Mouse (Mus musculus) kidney, postnatal 4 days (tissue): Measurements from ENCODE around the gene Cth.
"Not testable (repeated sequence)": the region's sequence is repeated elsewhere in the genome, so short reads cannot be mapped to it uniquely, and the experiment has no call there.

Experiments used
- DNase-seq, 2 experiments: peaks; one replicate each; pipeline ENCODE4 v3.0.0; 2021; ENCODE audit warnings: mixed read lengths in 2 of 2

The Cth gene

GRCm38 (mm10) chr3:157924692-157925328 is at the start of gene Cth:
TSS of gene Cth (minus strand) at chr3:157925077.
- peak; percentile 87 to 94 for DNase-seq

- DNase-seq: no peak
These were observed 48.4 kb upstream of the Cth start for GRCm38 (mm10) chr3:157973236-157973635.

DNA sequence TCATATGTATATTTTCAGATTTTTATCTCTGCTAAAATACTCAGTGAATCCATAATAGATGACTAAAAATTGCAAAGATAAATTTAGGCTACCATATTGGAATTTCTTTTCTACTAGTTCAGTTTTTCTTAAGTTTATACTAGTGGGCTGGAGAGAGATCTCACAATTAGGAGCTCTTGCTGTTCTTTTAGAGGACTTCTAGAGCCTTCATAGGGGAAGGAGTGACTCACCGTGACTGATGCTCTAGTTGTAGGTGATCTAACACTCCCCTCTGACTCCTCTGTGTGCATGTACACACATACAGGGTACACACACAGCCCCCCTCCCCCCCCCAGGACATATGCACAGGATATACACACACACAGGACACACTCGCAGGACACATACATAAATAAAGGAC is 46.3 kb upstream of the Cth start:
- no peak for DNase-seq

GRCm38 (mm10) chr3:157957320-157957719 is 32.4 kb upstream of the Cth start:
- no peak for DNase-seq

DNA sequence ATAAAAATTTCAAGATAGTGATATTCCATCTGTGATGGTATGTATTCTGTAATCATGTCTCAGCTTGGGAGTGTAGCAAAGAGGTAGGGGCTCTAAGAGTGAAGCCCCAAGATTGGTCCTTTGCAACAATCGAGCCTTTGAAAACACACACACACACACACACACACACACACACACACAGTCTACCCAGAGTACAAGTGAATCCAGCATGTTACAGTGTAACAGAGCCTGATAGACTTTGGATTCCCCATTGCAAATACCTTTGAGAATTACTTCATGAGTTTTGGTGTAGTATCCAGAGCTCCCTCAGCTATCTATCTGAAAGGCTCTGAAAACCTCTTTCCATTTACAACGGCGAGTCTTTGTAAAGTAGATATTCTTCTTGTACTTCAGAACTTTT is 31.3 kb upstream of the Cth start:
- DNase-seq: peak; percentile 9 to 10

GRCm38 (mm10) chr3:157955466-157955865 is 30.6 kb upstream of the Cth start:
- DNase-seq: no peak

DNA sequence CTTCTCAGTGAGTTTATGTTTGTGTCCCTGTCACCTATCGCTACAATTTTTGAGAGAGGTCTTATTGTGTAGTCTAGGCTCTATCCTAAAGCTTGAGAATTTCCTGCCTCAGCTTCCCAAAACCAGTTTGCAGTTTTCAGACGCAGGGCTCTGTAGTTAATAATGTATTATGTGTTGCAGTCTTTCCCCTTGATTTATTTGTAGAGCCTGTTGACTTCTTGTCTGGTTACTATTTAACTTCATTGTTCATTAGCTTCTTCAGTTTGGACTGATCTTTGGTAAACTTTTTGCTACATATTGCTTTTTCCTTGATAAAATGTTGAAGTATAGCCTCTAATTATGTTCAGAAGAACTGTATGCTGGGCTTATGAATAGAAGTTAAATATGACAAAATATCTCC is 27.8 kb upstream of the Cth start:
- no peak for DNase-seq

GRCm38 (mm10) chr3:157947383-157948280 is 22.8 kb upstream of the Cth start:
- DNase-seq: peak; percentile 40 to 58

- peak; percentile 94 to 97 for DNase-seq
These were observed 22.0 kb upstream of the Cth start, which contains the start of gene Ankrd13c for GRCm38 (mm10) chr3:157946843-157947358. TSS of gene Ankrd13c (plus strand) at chr3:157947239.

DNA sequence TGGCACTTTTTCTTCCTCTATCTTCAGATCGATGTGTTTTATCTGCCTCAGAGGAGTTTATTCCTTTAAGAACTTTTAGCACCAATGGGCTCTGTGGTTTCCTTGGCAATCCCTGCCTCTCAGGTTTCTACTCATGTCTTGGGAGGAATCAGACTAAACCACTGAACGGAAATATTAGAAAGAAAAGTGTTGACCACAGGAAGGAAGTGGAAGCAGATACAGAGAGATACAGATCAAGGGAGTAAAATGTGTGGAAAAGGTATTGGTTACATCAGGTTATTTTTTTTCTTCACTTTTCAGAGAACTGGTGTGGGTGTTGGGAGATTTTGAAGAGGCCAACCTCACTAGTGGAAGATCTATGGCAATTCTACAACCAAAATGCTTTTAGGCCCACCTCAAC is 13.7 kb upstream of the Cth start:
- no peak for DNase-seq

DNA sequence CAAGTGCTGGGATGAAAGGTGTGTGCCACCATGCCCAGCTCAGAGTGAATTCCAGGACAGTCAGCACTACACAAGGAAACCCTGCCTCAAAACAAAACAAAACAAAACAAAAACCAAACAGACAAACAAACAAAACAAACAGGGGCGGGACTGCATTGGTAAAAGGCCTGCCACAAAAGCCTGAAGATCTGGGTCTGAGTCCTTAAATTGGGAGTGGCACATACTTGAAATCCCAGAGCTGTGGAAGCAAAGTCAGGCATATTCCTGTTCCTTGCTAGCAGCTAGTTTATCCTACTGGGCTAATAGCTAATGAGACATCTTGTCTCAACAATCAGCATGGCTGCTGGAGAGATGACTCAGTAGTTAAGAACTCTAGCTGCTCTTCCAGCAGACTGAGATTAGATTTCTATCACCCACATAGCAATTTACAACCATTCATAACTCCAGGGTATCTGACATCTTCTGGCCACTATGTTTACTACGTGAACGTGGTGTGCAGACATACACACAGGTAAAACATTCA is 9.5 kb upstream of the Cth start:
- DNase-seq: no peak

DNA sequence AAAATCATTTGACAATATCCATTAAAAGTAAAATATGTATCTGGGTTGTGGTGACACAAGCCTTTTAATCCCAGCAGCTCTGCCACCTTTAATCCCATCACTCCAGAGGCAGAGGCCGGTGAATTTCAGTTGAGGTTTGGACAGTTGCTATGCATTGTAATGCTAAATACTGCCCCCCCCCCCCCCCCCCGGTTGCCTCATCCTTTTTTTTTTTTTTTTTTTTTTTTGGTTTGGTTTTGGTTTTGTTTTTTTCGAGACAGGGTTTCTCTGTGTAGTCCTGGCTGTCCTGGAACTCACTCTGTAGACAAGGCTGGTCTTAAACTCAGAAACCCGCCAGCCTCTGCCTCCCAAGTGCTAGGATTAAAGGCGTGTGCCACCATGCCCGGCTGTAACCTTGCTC is 8.3 kb upstream of the Cth start:
- DNase-seq: not testable (repeated sequence)

DNA sequence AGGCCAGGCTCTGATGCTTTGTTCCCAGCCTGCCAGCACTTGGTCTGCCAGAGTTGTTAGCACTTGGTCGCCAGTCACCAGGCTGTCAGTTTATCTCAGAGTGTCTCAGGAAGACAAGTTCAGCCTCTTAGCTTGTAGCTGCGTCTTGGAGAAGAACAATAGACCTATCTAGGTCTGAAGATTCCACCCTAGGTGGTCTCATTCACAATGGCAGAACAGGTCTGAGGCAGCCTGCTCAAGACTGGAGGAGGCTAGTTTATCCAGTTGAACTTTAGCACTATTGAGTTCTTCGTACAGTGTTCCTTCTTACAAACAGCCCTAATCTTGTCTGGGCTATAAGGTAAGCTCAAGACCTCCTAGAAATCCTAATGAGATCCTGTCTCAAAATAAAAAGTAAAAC is 7.2 kb upstream of the Cth start:
- no peak for DNase-seq

DNA sequence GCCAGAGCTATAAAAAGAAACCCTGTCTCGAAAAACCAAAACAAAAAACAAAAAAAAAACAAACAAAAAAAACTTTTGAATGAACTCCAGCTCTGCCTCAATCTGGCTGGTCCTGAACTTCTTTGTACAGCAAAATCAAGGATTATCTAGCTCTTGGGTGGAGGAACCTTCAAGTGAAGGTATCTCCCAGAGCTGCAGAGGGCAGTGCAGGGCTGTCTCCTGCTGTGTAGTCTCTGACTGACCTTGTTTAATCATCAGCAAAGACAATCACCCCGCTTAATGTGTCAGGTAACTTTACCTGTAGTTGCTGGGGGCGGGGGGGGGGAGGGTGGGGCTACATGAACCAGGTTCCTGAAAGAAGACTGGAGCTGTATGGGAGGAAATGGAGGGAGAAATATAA is 6.7 kb upstream of the Cth start:
- DNase-seq: peak; percentile 26 to 55

- DNase-seq: no peak
These were observed 4.5 kb upstream of the Cth start for GRCm38 (mm10) chr3:157929417-157929816.

- DNase-seq: no peak
These were observed 3.9 kb upstream of the Cth start for GRCm38 (mm10) chr3:157928731-157929130.

GRCm38 (mm10) chr3:157926761-157927160 is 1.9 kb upstream of the Cth start:
- no peak for DNase-seq

GRCm38 (mm10) chr3:157925706-157926510 is 1.0 kb upstream of the Cth start:
- no peak for DNase-seq

DNA sequence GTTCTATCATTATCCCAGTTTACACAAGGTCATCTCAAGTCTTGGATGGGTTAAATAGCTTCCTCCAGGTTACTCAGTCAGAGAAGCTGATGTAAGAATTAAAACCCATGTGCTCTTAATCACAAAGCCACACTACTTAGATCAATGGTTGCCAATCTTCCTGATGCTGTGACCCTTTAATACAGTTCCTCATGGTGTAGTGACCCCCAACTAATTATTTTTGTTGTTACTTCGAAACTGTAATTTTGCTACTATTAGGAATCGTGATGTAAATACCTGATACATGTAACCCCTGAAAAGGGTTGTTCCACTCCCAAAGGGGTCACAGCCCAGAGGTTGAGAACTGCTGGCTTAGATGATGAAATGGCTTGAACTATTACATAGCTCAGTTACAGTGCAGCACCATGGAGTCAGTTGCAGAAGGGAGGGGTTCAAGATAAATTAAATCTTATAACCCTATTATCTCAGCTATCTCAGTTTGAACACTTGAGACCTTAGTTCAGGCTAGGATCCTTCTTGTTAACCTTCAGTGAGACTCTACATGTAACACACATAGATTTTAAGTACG is 1.5 kb downstream of the Cth start:
- DNase-seq: no peak

DNA sequence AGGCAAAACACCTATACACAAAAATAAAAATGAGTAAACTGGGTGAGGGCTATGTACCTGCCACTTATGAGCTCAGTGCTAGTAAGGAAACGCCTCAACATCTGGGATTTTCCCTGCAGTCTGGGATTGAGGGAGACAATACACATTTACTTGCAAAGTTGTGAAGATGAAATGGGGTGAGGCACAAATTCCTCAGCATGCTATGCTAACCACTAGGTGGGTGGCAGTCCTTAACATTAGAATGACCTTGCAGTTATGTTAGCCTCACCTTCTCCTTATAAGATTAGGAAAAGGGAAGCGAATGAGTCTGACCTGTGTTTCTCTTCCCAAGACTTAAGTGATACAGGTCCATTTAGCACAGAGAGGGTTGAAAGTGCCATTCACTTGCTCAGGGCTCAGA is 3.5 kb downstream of the Cth start:
- no peak for DNase-seq

DNA sequence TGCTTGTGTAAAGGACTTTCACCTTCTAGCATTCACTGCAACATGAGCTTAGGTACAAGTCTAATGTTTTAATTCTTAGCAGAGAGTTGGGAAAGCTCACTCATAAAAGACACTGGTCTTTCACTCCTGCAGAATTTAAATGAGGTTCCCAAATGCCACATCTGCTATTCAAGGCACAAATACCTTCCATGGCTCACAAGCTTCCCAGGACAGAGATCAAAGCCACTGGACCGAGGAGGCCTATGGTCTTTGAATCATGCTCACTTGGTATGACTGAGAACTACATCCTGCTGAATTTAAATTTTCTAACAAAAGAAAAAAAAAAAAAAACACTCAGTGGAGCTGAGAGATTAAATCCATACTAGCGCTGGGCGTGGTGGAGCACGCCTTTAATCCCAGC is 8.5 kb downstream of the Cth start:
- peak in 1 of 2 experiments; percentile 19 for DNase-seq

DNA sequence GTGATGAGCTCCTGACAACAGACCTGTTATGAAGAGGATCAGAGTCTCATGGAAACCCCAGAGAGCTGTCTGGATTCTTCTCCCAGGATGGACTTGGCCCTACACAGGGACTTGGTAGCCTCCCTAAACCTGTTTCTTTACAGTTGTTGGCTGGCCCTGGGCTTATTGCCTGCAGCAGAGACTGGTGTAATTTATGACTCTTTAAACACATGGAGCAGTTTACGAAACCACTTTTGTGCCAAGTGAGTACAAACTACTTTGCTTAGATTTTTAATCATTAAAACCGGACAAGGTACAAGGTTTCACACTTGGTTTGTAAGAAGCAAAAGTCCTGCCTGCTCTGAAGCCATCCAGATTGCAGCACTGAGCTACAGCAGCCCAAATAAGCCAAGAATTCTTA is 12.7 kb downstream of the Cth start:
- DNase-seq: peak in 1 of 2 experiments; percentile 14
